Mouse (Mus musculus) thymus, postnatal 4 days (tissue): ENCODE results near the gene Plekhm3.

Experiments used
- DNase-seq: peaks from one replicate; pipeline ENCODE4 v3.0.0; 2021

Plekhm3 gene

GRCm38 (mm10) chr1:64757254-64757653, 199.4 kb downstream of the Plekhm3 start:
- no peak for DNase-seq

- DNase-seq = no peak
Observed at GRCm38 (mm10) chr1:64756640-64757030, 200.0 kb downstream of the Plekhm3 start.

- DNase-seq = no peak
Observed at GRCm38 (mm10) chr1:64755971-64756639, 200.5 kb downstream of the Plekhm3 start.

- no peak for DNase-seq
Observed at GRCm38 (mm10) chr1:64754658-64755057, 202.0 kb downstream of the Plekhm3 start.

GRCm38 (mm10) chr1:64753668-64754067, 203.0 kb downstream of the Plekhm3 start:
- no peak for DNase-seq

GRCm38 (mm10) chr1:64753109-64753508, 203.5 kb downstream of the Plekhm3 start:
- DNase-seq = no peak

GRCm38 (mm10) chr1:64744616-64745015, 212.0 kb downstream of the Plekhm3 start:
- no peak for DNase-seq

GRCm38 (mm10) chr1:64742741-64743408, 213.7 kb downstream of the Plekhm3 start:
- DNase-seq = no peak

- DNase-seq = peak; percentile 58
Observed at GRCm38 (mm10) chr1:64738661-64739082, 218.0 kb downstream of the Plekhm3 start.

- peak; percentile 25 for DNase-seq
Observed at GRCm38 (mm10) chr1:64738180-64738555, 218.5 kb downstream of the Plekhm3 start.

GRCm38 (mm10) chr1:64737502-64738179, 219.0 kb downstream of the Plekhm3 start, which contains the start of gene Fzd5:
Fzd5 (minus strand) TSS chr1:64737751.
- peak; percentile 90 for DNase-seq

GRCm38 (mm10) chr1:64736681-64737501, 219.7 kb downstream of the Plekhm3 start:
- DNase-seq = no peak
